Mouse (Mus musculus) C2C12 (cell line): ENCODE data around the gene Slc35e4.

Experiments
- CTCF ChIP-seq: IDR thresholded peaks from one replicate; pipeline ENCODE4 v1.5.1; 2011; ENCODE audit not compliant: control insufficient read depth, insufficient read depth, insufficient read length
- USF1 ChIP-seq: IDR thresholded peaks from one replicate; pipeline ENCODE4 v1.6.1; 2011; ENCODE audit warnings: low read depth, mild to moderate bottlenecking, control low read depth, moderate library complexity

DNA sequence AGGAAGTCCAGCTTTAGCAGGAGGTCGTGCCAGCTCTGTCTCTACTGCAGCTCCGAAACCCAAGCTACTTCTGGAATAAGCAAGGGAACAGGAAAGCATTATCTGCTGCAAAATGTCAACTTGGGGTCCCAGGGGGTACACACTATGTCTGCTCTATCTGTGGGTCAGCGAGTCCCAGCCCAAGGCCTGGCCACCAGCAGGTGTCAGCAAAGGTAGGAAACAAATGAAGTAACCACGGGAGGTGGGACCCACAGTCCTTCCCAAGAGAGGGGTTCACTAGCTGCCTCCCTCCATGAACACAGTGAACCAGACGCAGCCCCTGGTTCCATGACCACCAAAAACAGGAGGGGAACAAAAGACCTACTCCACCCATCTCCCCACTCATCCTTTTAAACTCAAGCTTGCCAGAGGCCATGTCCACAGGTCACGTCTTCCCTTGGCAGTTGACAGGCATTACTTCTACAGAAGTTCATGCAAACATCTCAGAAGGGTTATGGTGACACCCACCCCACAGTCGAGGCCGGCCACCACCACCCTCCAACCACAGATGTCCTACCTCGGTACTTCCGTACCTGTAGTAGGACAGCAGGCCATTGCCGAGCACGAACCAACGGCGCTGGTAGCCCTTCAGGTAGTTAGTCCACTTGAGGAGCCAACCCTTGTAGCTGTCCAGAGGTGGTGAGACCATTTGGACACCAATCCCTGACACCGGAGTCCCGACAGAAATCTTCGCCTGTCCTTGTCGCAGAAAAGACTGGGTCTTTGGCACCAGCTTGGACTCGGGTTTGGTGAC, 51.6 kb downstream of the Slc35e4 start:
- no peak for TF ChIP-seq USF1
- TF ChIP-seq CTCF: no peak
